20 mouse cellular contexts compared by ENCODE assay signal in genomic region chr10:88399271-88399670, GRCm38 (mm10).
"Had no signal": no experiment of that assay in that cellular context is flagged by ENCODE, and none has a peak within 500 bp of the region (broad histone marks: within the 10 kb centered on the region; RNA-seq: fewer than 3 reads in every experiment).

No protein-coding gene starts in this region.

- H3K4me3 ChIP-seq: limb, embryonic 12.5 days; liver, embryonic 13.5 days; lung, embryonic 15.5 days; midbrain, embryonic 10.5 days; neural tube, embryonic 12.5 days had no signal

- H3K27me3 ChIP-seq: limb, embryonic 12.5 days; liver, embryonic 13.5 days; lung, embryonic 15.5 days; neural tube, embryonic 12.5 days had no signal

- H3K9ac ChIP-seq: limb, embryonic 12.5 days; liver, embryonic 13.5 days; liver, postnatal 0 days; lung, embryonic 15.5 days; neural tube, embryonic 12.5 days had no signal

- H3K4me1 ChIP-seq: limb, embryonic 12.5 days; lung, embryonic 15.5 days; midbrain, embryonic 10.5 days; neural tube, embryonic 12.5 days had no signal

- H3K9me3 ChIP-seq: liver, embryonic 13.5 days; lung, embryonic 15.5 days; midbrain, embryonic 10.5 days; neural tube, embryonic 12.5 days had no signal

- ATAC-seq: inflammation-experienced regulatory T-cells, adult 6 months; liver, postnatal 0 days had no signal

- H3K36me3 ChIP-seq: limb, embryonic 12.5 days had no signal

- H3K4me2 ChIP-seq: limb, embryonic 12.5 days; liver, embryonic 13.5 days; lung, embryonic 15.5 days; neural tube, embryonic 12.5 days had no signal

- DNase-seq: kidney, adult 11 months; kidney, adult 9 months; kidney, postnatal 36 days; layer of hippocampus, adult 9-11 months; layer of hippocampus, postnatal 36 days; liver; liver, embryonic 13.5 days; liver, postnatal 0 days; lung, postnatal 14 days; midbrain, embryonic 14.5 days; right cerebral cortex, adult 18-20 months; spleen, adult 18-20 months; thymus, postnatal 4 days had no signal

- H3K27ac ChIP-seq: kidney, postnatal 0 days; limb, embryonic 12.5 days; liver, embryonic 13.5 days; lung, embryonic 15.5 days; macrophage; midbrain, embryonic 10.5 days; neural tube, embryonic 12.5 days had no signal
